15 mouse cellular contexts compared by ENCODE assay signal in genomic region chr10:98905987-98906386, GRCm38 (mm10). TPM values are rescaled to one million over a fixed set of nuclear protein-coding genes. Genes with fewer than 3 reads are reported as not detected.
DNase-seq lines count a peak whose midpoint lies in the region; ATAC-seq and TF ChIP-seq lines count a peak whose summit lies in the region.
"Had no signal": no experiment of that assay in that cellular context is flagged by ENCODE, and none has a peak within 500 bp of the region (broad histone marks: within the 10 kb centered on the region; RNA-seq: fewer than 3 reads in every experiment).

No protein-coding gene starts in this region.

- no peak overlapping the region for H3K4me3 ChIP-seq in stomach, embryonic 14.5 days (ENCODE audit: low read depth, low read length)
- H3K4me3 ChIP-seq in stomach, postnatal 0 days (ENCODE audit: low read depth, low read length): no peak overlapping the region
- peak overlapping the region; percentile 44 for H3K4me3 ChIP-seq in erythroblast, embryonic 14.5 days (replicated peaks)
- peak overlapping the region; percentile 8 to 13; a peak in 2 of 4 replicates for H3K4me3 ChIP-seq in liver, embryonic 14.5 days (ENCODE audit: insufficient read depth in 1 of 2, low read depth in 2 of 2, low read length in 2 of 2)
- H3K4me3 ChIP-seq: forebrain, embryonic 15.5 days; midbrain, embryonic 15.5 days had no signal

- no peak overlapping the region for H3K4me2 ChIP-seq in stomach, embryonic 14.5 days (replicated peaks; ENCODE audit: low read depth, low read length)
- H3K4me2 ChIP-seq in stomach, postnatal 0 days (replicated peaks; ENCODE audit: low read depth): no peak overlapping the region
- H3K4me2 ChIP-seq in liver, embryonic 14.5 days (ENCODE audit: low read depth): peak overlapping the region; percentile 65
- H3K4me2 ChIP-seq: forebrain, embryonic 15.5 days; midbrain, embryonic 15.5 days had no signal

- no peaks in the 10 kb centered on the region for H3K27me3 ChIP-seq in stomach, embryonic 14.5 days (ENCODE audit: control insufficient read depth, insufficient read depth, low read length)
- no peaks in the 10 kb centered on the region for H3K27me3 ChIP-seq in stomach, postnatal 0 days (ENCODE audit: control insufficient read depth, insufficient read depth, low read length)
- no peaks in the 10 kb centered on the region for H3K27me3 ChIP-seq in erythroblast, embryonic 14.5 days (ENCODE audit: control insufficient read depth)
- H3K27me3 ChIP-seq in liver, embryonic 14.5 days (ENCODE audit: control insufficient read depth, insufficient read depth, low read length): no peaks in the 10 kb centered on the region
- H3K27me3 ChIP-seq: forebrain, embryonic 15.5 days; midbrain, embryonic 15.5 days had no signal

- no peak for DNase-seq in stomach, postnatal 0 days (ENCODE audit: low spot score)
- DNase-seq in liver, embryonic 14.5 days (ENCODE audit: low read depth in 3 of 3, low spot score in 3 of 3): peak; percentile 85 to 88 (median 87)
- no peak for DNase-seq in kidney, adult 11 months
- no peak for DNase-seq in frontal cortex, postnatal 25 days (ENCODE audit: low spot score in 2 of 2)
- DNase-seq: adrenal gland, postnatal 36 days; heart, adult 18-20 months; kidney, postnatal 14 days; lung, postnatal 14 days; right cerebral cortex, postnatal 25 days had no signal

- H3K9ac ChIP-seq in stomach, embryonic 14.5 days (replicated peaks; ENCODE audit: low read depth, low read length): no peak overlapping the region
- H3K9ac ChIP-seq in stomach, postnatal 0 days (ENCODE audit: low read length): no peak overlapping the region
- H3K9ac ChIP-seq in liver, embryonic 14.5 days (replicated peaks): peak overlapping the region; percentile 59
- H3K9ac ChIP-seq: forebrain, embryonic 15.5 days; midbrain, embryonic 15.5 days had no signal

- 0 out of 2 replicates have a peak, but pooled peaks cover 5% of the 10 kb centered on the region for H3K4me1 ChIP-seq in stomach, embryonic 14.5 days (ENCODE audit: control insufficient read depth, insufficient read depth, low read length)
- no peaks in the 10 kb centered on the region for H3K4me1 ChIP-seq in stomach, postnatal 0 days (replicated peaks; ENCODE audit: control insufficient read depth, insufficient read depth)
- H3K4me1 ChIP-seq in erythroblast, embryonic 14.5 days (ENCODE audit: control insufficient read depth): peaks cover 57% of the 10 kb centered on the region
- peaks cover 33 to 37% of the 10 kb centered on the region in 2 experiments for H3K4me1 ChIP-seq in liver, embryonic 14.5 days (replicated peaks; ENCODE audit: control insufficient read depth in 2 of 2, insufficient read depth in 2 of 2, low read length in 1 of 2)
- H3K4me1 ChIP-seq: forebrain, embryonic 15.5 days; midbrain, embryonic 15.5 days had no signal

- ATAC-seq in stomach, embryonic 14.5 days (ENCODE audit: insufficient number of reproducible peaks, insufficient read depth, low FRiP score, low read depth): peak; percentile 63; the same call in 1 of the 2 replicates
- ATAC-seq in stomach, postnatal 0 days (ENCODE audit: low FRiP score, low TSS enrichment): no peak
- peak; percentile 97 for ATAC-seq in liver, embryonic 14.5 days (ENCODE audit: insufficient read depth)
- ATAC-seq in inflammation-experienced regulatory T-cells, adult 6 months: no peak
- ATAC-seq: CD4-positive, CD25-positive, alpha-beta regulatory T cell, adult 4 months; forebrain, embryonic 15.5 days; midbrain, embryonic 15.5 days had no signal

- no peak overlapping the region for H3K27ac ChIP-seq in stomach, embryonic 14.5 days (ENCODE audit: low read length)
- H3K27ac ChIP-seq in stomach, postnatal 0 days (replicated peaks): no peak overlapping the region
- H3K27ac ChIP-seq in liver, embryonic 14.5 days: peak overlapping the region; percentile 92
- H3K27ac ChIP-seq: forebrain, embryonic 15.5 days; midbrain, embryonic 15.5 days had no signal

- no peaks in the 10 kb centered on the region for H3K36me3 ChIP-seq in stomach, embryonic 14.5 days (ENCODE audit: control insufficient read depth, insufficient read depth, low read length)
- no peaks in the 10 kb centered on the region for H3K36me3 ChIP-seq in stomach, postnatal 0 days (ENCODE audit: control insufficient read depth, insufficient read depth, low read length)
- peaks cover 3% of the 10 kb centered on the region for H3K36me3 ChIP-seq in erythroblast, embryonic 14.5 days (ENCODE audit: control insufficient read depth)
- no peaks in the 10 kb centered on the region for H3K36me3 ChIP-seq in liver, embryonic 14.5 days (replicated peaks; ENCODE audit: control insufficient read depth, insufficient read depth, low read depth)
- H3K36me3 ChIP-seq: forebrain, embryonic 15.5 days; midbrain, embryonic 15.5 days had no signal

- WGBS in stomach, embryonic 14.5 days: 70% methylated on average over 4 of the region's 4 CpGs
- WGBS in stomach, postnatal 0 days: 76% methylated on average over 4 of the region's 4 CpGs
- WGBS in liver, embryonic 14.5 days (ENCODE audit: insufficient replicate concordance): 11% methylated on average over 4 of the region's 4 CpGs

- TF ChIP-seq CTCF in stomach, postnatal 0 days (IDR thresholded peaks at IDR 0.05; ENCODE audit: low read depth): no peak
- no peak for TF ChIP-seq CTCF in liver, embryonic 14.5 days (IDR thresholded peaks at IDR 0.05; ENCODE audit: low read depth)

- TF ChIP-seq EP300 in stomach, postnatal 0 days (optimal IDR thresholded peaks at IDR 0.05): no peak
- peak; percentile 94 for TF ChIP-seq EP300 in liver, embryonic 14.5 days (IDR thresholded peaks at IDR 0.05; ENCODE audit: low read depth)

- no peaks in the 10 kb centered on the region for H3K9me3 ChIP-seq in stomach, embryonic 14.5 days (ENCODE audit: control insufficient read depth, low read depth, low read length)
- H3K9me3 ChIP-seq in stomach, postnatal 0 days (ENCODE audit: control insufficient read depth, low read length): no peaks in the 10 kb centered on the region
- H3K9me3 ChIP-seq in erythroblast, embryonic 14.5 days (ENCODE audit: control insufficient read depth, low read length): no peaks in the 10 kb centered on the region
- H3K9me3 ChIP-seq in liver, embryonic 14.5 days (ENCODE audit: control insufficient read depth, low read length): no peaks in the 10 kb centered on the region
- H3K9me3 ChIP-seq: forebrain, embryonic 15.5 days; midbrain, embryonic 15.5 days had no signal

RNA-seq across cellular contexts. Expression of gene Atp2b1, which starts 8.2 kb away (rescaled TPM):
- polyA plus RNA-seq in stomach, embryonic 14.5 days (2014; fragmentation: Nextera tagmentation; extraction: Ambion mirVana): 149 and 154 TPM in 2 replicates
- 84.4 and 99.6 TPM in 2 replicates for polyA plus RNA-seq in stomach, postnatal 0 days (2015; fragmentation: Nextera tagmentation; extraction: Ambion mirVana)
- polyA plus RNA-seq in erythroblast, embryonic 14.5 days (2012): 0.40 and 0.46 TPM in 2 replicates
- polyA plus RNA-seq in liver, embryonic 14.5 days (2012; rRNA removed): 5.2 and 7.4 TPM in 2 replicates
- 27.6 and 29.0 TPM in 2 replicates for polyA plus RNA-seq in liver, embryonic 14.5 days (2014; fragmentation: Nextera tagmentation; extraction: Ambion mirVana)
- polyA plus RNA-seq in inflammation-experienced regulatory T-cells, adult 6 months (2017; shearing (Covaris generic)): 100 to 1,000 TPM; 144 to 179 (median 149) TPM

Comparison
In these comparisons a context has a peak if more than half of its experiments do, and no peak if none do; other contexts are left out.
1. ATAC-seq: peak in stomach, embryonic 14.5 days (single experiment) and liver, embryonic 14.5 days (single experiment); none in stomach, postnatal 0 days (single experiment) and inflammation-experienced regulatory T-cells, adult 6 months (single experiment).
2. H3K4me3 ChIP-seq: peak in erythroblast, embryonic 14.5 days (single experiment) and liver, embryonic 14.5 days (2 of 2); none in stomach, embryonic 14.5 days (single experiment) and stomach, postnatal 0 days (single experiment).
3. DNase-seq: peak in liver, embryonic 14.5 days (3 of 3); none in stomach, postnatal 0 days (single experiment), kidney, adult 11 months (single experiment) and frontal cortex, postnatal 25 days (0 of 2).